Mouse (Mus musculus): Measurements from ENCODE around the gene Slco2a1. TPM values are rescaled to one million over a fixed set of nuclear protein-coding genes. Genes with fewer than 3 reads are reported as not detected.

Gene Slco2a1
- total RNA-seq, 2 experiments from 2014 or later, result 7.4 to 9.3 TPM

DNA sequence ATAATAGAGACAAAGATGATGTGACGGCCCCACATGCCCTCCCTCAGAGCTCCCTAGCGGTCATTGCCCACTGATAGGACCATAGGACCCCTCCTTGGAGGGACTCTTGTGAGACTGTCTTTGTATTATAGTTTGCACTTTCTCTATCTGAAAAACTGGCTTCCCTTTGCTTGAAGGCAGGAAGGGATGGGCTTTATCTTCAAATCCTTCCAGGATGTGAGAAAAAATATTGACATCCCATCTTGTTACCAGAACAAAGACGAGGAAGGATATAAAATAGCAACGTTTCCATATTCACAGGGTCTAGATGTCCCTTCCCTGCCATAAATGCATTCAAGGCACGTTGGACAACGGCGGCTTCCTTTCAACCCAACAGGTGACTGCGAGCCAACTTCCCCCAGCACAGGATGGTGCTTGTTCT lies 48.5 kb downstream of the Slco2a1 start:
- no peak for DNase-seq

DNA sequence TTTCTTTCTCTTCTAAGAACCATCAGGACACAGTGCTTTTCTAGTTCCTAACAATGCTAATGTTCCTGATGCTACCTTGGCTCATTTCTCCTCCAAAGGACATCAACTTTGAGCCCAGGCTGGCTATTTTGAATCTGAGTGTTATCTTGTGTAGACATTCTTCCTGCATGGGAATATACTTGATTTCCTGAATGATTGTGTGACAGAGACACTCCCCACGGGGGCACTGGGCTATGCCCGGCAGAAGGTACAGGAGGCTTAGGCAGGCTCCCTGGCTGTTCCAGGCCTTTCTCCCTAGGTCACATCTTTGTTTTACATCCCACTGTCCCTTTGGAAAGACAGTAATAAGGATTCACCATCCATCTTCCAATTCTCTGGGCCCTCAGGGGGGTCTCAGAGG lies 49.8 kb downstream of the Slco2a1 start:
- no peak for DNase-seq

DNA sequence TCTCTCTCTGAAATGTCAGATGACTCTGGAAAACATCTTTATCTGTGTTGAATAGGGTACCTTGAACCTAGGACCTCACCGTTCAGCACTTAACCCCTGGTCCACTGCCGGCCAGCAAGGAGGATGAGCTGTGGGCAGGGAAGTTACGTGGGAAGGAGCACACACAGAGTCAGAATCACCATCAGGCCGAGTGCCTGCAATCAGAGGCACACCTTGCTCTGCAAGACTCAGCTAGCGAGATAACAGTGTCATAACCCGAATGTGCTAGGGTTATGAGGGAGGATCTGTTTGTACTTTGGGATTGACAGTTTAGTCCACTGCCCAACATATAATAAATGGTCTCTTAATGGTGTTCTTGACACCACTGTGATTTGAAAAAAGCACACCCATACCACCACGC lies 50.2 kb downstream of the Slco2a1 start:
- no peak for DNase-seq

DNA sequence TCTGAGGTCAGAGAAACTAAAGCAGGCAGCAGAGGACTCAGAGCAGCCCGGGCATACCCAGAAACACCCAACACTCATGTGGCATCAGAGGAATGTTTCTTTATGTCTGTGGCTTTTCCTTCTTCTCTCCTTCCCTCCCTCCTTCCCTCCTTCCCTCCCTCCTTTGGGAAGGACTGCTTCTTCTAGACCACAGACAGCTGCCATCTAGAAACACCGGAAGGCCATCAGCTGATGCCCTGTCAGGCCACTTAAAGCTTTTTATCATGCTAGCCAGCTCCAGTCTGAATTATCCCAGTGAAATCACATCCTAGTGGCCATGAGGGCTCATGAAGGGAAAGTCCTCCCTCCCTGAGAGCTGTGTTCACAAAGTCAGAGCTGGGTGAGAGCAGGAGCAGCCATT lies 52.1 kb downstream of the Slco2a1 start:
- no peak for DNase-seq

DNA sequence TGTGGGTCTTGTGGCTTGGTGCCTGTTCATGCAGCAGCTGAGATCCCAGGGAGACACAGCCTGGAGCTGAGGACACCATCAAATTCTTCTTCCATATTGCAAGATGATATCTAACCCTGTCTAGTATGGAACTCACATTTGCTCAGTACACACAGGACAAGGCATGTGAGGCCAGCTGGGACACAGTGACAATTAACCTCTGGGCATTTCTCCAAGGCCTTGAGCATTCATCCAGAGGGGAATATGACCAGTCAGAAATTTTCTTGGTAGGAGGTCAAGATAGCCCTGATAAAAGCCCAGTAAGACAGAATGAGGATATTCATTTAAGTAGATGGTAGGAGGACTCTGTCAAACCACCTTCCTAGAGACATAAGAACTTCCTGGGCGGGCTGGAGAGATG lies 56.9 kb downstream of the Slco2a1 start:
- DNase-seq, result no peak

DNA sequence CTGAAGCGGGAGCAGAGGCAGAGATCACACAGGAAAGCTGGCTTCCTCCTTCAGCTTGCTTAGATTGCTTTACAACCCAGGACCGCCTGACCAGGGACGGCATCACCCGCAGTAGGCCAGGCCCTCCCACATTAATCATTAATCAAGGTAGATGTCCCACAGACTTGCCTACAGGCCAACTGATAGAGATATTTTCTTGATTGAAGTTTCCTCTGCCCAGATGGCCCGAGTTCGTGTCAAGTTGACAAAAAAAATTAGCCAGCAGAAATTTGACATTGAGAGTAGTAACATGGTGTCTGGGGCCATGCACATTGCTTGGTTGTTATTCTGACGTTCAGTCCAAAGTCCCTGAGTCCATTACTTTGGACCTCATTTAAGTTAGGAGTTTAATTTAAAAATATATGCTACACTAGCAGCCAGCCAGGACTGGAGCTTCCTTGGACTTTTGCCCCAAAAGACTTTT lies 60.6 kb downstream of the Slco2a1 start:
- no peak for DNase-seq

DNA sequence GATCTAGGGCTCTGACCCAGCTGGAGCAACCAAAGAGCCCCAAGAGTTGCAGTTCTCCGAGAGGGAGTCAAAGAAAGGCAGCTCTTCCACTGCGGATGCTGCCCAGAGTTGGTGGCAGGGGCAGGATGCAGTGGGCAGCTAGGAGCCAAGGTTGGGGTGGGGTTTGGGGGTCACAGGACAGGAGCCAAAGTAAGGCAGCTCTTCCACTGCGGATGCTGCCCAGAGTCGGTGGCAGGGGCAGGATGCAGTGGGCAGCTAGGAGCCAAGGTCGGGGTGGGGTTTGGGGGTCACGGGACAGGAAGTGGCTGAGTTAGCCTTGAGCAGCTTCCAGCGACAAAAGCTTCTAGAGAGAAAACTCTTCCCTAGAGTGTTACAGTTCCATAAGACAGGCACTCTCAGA lies 65.3 kb downstream of the Slco2a1 start:
- DNase-seq, result no peak

DNA sequence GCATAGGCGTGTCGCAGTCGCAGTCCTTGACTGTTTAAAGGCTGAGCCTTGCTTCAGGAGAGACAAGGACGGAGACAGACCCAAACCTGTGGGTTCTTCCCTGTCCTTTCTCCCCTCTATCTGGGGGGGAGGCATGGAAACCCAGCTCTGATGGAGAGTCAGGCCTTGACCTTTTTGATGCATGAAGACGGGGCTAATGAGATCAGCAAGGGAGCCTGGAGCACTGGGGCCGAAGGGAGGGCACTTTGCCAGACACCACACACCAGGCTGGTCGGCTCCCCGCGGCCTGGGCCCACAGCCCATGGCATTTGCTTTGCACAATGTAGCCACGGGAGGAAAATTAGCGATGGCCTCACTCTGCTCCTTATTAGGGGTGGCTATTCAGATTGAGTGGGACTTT lies 66.5 kb downstream of the Slco2a1 start:
- peak; percentile 67 for DNase-seq

DNA sequence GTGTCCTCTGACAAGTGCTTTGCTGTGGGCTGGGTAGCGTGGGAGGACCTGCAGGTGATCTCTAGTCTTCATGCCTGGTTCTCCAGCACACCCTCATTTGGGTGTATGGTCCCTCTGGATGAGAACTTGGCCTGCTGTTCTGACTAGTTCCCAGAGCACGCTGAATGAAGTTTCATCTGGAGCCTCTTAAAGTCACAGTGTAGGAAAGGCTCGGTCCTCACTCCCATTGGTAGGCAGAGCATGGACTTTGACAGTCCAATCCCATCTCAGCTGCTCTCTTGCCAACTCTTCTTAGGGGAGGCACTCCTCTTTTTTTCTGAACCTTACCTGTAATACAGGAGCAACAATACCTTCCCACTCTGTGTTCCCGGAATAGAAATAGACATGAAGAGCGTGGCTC lies 67.7 kb downstream of the Slco2a1 start:
- DNase-seq, result no peak

DNA sequence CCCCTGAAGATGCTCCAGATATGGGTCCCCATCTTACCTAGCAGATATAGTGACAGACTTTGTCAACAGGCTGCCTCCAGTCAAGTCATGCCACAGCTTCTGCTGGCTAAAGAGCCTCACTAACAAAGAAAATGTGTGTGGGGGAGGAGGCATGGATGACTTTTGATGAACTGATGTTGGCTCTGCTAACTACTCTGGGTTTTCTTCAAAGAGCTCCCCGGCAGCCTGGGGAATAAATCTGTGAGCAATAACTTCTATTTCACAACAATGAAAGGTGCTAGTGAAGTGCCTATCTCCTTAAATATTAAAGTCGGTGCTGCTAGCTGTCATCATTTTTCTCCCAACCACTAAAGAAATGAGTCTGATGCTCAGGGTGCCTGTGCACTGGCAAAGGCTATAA lies 72.0 kb downstream of the Slco2a1 start:
- no peak for DNase-seq

DNA sequence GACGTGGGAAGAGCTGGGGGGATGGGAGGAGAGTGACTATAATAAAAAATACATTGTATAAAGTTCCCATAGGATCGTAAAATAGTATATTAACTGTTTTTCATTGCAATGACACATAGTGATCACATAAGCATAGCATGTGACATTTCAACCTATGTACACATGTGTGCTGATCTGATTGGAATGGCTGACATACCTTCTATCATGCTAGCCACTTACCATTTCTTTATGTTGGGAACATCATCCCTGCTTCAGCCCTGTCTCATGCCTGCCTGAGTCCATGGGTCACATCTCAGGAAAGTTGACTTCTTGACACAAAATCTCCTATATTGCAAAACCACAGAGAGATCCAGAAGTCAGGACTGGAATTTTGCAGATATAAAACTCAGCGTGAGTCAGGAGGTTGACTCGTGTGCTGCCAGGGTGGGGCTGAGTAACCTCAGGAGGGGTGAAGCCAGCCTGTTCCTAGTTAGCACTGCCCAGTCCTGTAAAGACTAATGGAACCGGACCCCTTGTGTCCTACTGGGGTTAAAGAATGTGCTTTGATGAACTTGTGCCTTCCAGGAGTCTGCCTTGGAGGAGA lies 73.0 kb downstream of the Slco2a1 start:
- no peak for DNase-seq

DNA sequence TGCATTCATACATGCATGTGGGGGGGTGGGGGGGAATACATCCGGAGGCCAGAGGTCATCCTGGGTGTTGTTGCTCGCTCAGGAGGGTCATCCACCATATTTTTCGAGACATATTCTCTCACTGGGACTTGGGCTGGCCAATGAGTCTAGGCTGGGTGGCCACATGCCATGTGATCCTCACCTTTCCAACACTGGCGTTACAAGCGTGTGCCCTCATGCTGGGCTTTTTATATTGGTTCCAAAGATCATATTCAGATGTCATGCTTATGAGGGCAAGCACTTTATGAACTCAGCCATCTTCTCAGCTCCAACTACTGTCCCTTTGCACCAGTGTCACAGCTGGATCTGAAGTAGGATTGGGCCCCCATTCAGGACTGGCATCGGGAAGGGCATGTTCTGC lies 75.1 kb downstream of the Slco2a1 start:
- DNase-seq, result no peak

DNA sequence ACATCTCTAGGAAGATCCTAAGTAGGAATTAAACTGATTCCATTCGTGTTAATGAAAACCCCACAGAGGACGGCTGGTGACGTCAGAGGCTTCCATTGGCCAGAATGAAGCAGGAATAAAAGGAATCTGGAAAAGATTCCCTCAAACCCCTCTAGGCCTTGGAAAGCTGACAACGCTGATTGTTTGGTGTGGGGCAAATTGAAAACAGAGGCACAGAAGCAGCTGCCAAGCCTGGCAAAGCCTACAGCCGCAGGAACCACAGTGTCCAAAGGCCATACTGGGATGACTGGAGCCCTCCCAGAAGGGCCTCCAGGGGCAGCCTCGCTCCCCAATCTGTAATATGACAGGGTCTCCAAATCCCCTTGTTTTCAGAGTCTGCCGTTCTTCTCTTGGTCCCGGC lies 78.3 kb downstream of the Slco2a1 start:
- no peak for DNase-seq

DNA sequence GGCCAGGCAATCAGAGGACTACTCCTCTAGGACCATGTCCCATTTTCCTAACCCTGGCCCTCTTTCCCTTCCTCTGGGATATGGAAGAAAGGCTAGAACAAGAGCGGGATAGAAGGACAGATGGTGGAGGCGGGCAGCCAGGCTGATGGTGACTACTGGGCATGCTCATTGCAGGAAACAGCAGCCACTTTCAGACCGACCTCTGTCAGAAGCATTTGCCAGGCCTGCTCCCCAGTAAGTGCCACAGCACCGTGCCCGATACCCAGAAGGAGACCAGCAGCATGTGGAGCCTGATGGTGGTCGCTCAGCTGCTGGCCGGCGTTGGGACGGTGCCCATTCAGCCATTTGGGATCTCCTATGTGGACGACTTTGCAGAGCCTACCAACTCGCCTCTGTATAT lies 79.1 kb downstream of the Slco2a1 start:
- no peak for DNase-seq

DNA sequence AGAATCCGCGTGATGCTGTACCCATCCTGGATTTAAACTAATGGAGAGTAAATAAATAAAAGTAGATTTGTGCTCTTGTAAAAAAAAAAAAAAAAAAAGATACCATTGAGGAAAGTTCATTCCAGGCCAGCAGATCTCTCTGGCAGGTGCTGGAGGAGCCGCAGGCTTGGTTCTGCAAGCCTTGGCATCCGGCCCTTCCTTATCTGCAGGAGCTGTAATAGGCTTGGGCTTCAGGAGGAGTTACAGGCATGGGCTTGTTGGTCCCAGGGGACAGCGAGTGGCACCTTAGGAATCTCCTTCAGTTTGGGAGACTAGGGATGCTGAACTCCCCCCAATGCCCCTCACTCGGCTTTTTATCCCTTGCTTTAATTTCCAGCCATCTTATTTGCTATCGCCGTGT lies 80.3 kb downstream of the Slco2a1 start:
- DNase-seq, result no peak

DNA sequence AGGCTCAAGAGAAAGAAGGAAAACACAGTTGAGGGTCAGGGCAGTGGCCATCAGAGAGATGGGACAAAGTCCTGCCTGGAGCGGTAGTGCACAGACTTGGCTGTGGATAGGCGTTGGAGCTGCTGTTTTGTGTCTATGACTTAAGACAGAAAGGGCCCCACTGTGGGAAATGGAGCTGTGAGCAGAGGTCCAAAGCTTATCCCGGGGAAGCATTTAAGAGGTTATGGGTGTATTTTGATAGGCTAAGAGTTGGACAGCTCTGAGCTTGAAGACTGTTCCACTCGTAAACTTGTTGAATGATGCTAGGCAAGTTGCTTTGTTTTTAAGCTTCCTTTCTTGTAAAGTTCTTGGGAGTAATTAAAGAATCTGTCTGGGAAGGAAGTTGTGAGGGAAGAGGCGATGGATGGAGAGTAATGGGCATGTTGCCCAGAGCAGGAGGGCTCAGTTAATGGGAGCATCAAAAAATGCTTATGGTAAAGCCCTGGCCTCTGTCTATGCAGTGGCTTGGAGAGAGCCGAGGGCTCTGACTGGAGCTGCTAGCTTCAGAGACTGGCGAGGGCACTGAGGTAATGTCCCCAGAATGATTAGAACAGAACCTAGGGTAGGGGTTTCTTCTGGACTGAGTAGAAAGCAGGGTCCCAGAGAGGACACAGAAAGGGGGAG lies 83.2 kb downstream of the Slco2a1 start:
- no peak for DNase-seq

DNA sequence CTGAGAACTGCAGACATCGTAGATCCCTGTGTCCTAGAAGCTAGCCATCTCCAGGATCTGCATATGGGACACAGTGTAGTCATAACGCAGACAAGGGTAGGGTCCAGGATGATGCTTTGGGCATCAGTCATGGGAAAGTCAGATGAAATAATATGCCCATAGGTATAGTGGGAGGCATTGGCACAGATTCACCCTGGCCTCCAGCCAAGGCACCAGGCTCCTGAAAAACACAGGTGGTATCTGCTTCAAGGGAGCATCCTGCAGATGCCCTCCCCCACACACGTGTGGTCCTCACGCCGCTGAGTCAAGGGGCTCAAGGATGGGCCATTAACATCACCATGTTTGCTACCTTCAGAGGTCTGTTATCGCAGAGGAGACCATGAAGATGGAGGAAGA lies 83.7 kb downstream of the Slco2a1 start:
- DNase-seq, result no peak

DNA sequence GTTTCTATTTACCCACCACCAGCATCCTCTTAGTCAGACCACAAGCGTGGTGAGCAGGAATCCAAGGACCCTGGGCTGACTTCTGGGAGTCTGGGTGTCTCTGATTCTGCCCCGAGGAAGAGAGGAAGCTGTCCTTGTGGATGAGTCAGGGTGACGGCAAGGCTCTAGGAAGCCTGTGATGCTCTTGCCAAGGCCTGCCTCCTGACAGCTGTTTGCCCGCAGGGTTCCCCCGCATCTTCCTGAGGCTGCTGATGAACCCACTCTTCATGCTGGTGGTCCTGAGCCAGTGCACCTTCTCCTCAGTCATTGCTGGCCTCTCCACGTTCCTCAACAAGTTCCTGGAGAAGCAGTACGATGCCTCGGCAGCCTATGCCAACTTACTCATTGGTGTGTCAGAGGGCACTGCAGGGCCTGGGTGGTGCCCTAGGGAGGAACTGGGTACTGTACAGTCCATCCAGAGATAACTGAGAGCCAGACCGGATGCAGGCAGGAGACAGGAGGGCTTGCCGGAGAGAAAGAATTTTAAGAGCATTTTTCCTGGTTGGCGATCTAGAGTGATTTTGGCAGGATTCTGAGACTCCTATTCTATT lies 84.5 kb downstream of the Slco2a1 start:
- peak; percentile 55 for DNase-seq

DNA sequence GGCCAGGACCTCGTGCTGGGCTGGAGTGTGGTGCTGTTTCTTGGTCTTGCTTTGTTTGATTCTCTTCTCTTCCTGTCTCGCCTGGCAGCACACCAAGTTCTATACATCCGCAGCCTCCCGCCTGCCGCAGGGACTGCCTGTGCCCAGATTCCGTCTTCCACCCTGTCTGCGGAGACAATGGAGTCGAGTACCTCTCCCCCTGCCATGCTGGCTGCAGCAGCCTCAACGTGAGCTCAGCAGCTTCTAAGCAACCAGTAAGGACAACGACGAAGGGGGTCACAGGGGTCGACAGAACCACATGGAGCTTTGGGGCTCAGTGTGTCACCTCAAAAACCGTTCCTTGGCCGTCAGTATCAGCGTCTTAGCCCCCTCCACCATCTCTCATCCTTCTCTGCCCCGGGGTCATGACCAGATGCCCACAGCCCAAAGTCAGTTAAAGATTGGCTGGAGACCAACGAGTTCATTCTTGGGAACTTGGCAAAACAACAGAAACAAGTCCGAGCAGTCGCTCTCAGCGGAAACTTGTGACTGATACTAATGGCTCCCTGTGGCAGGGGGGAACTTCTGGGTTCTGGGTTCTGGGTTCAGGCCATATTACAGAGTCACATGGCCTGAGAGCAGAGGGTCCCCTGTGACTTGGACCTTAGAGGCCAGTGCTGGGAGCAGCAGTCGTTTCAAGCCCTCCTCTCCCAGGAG lies 88.5 kb downstream of the Slco2a1 start:
- DNase-seq, result no peak

DNA sequence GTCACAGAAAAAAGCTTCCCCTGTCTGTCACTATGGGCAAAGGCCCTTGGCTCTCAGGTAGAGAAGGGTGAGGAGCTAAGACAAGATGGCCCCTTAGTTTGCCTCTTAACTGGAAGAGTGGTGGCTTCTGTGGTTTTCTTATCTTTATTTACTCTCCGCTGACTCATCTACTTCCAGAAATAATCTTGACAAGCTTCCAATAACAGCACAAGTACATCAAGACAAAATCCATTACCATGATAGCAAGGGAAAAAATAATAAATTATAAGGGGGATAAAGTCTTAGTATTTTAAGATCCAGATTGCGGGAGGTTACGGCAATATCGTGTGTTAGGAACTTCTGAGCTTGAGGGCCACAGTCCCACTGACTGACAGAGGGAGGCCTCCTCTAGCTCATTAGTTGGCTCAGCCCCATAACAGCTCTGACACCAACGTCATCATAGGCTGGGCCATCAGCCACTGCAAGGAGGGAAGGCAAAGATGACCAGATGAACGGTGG lies 89.7 kb downstream of the Slco2a1 start:
- no peak for DNase-seq

DNA sequence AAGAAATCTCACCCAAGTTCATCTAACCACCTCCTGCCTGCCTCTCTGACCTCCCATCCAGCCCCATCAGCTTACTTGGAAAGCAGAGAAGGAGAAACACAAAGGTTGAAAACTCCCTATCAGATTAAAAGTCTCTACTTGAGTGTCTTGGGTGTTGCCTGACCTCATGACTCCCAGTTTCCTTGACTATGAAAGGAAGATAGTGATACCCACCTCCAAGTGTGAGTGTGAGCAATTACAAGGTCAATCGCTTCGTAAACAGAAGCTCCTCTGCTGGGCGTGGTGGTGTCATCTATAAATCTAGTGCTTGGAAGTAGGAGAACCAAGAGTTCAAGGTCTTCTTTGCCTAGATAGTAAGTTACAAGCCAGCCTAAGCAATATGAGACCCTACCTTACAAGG lies 91.7 kb downstream of the Slco2a1 start:
- DNase-seq, result no peak

DNA sequence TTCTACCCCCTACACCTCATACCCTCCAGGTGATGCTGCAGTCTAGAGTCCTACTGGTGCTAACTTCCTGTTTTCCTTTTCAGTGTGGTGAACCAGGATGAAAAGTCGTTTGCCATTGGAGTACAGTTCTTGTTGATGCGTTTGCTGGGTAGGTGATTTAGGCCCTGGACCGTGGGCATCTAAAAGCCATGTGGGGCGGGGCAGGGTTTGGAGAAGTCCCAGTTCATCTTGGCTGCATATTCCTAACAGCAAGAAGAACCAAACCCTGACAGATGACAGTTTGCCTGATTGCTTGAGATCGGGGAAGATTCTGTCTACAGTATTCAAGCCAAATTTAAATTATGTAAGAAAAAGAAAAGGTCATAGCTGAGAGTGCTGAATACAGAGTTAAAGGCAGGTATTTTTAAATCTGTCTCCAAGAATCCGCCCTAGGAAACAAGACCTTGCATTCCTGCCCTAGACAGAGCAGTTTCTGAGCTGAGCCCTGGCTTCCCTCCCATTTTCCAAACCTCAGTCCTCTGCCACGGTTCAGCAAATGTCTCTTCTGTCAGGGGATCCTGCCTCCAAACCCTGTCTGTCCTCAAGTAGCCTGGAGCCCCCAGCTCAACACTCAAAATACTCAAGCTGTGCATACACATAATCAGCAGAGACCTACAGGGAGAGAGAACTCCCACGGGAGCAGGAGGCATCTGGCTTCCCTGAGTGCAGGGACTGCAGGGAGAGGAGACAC lies 93.9 kb downstream of the Slco2a1 start:
- DNase-seq, result no peak

DNA sequence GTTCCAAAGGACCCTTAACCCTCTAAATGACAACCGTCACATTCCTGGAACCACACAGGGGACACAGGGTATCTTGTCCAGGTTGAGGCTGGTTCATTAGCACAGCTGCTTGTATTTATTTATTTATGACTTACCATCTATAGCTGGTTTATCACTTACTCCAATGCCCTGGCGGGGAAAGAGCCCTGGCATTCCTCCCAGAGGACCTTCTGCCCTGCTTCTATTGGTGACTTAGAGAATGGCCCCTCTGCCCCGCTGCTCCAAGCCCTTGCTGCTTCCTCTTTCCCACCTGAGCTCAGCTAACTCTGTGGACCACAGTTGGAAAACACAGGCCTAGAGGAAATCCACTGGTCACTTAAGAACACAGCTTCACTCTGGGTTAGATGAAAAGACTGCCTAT lies 94.9 kb downstream of the Slco2a1 start:
- DNase-seq, result no peak

Data from adrenal gland, postnatal 10 days (tissue).